Mouse (Mus musculus) forebrain, embryonic 13.5 days (tissue): ENCODE data around the gene Cops7b. TPM values are rescaled to one million over a fixed set of nuclear protein-coding genes. Genes with fewer than 3 reads are reported as not detected.
"Not testable (repeated sequence)": the region's sequence is repeated elsewhere in the genome, so short reads cannot be mapped to it uniquely, and the experiment has no call there.

ENCODE experiments used
- ATAC-seq: fragments of 200-750 bp; cut with Nextera tagmentation; 2 replicates; pipeline ENCODE4 v1.8.0; 2017
- H3K27ac ChIP-seq: fragments of 300-500 bp; sonication (generic); 2 replicates; pipeline ENCODE4 v1.5.1; 2015; ENCODE audit warnings: inconsistent platforms, mild to moderate bottlenecking, moderate library complexity
- H3K27me3 ChIP-seq: fragments of 300-500 bp; sonication (generic); 2 replicates; pipeline ENCODE4 v1.6.1; 2015; ENCODE audit warnings: mild to moderate bottlenecking, inconsistent platforms
- H3K36me3 ChIP-seq: fragments of 300-500 bp; sonication (generic); 2 replicates; pipeline ENCODE4 v1.6.1; 2015; ENCODE audit warnings: mild to moderate bottlenecking, inconsistent platforms; ENCODE audit not compliant: poor library complexity, severe bottlenecking
- H3K4me1 ChIP-seq: fragments of 300-500 bp; sonication (generic); 2 replicates; pipeline ENCODE4 v1.6.1; 2015; ENCODE audit warnings: inconsistent platforms
- H3K4me2 ChIP-seq: fragments of 300-500 bp; sonication (generic); 2 replicates; pipeline ENCODE4 v1.6.1; 2015; ENCODE audit warnings: inconsistent platforms, mild to moderate bottlenecking, moderate library complexity
- H3K4me3 ChIP-seq: fragments of 300-500 bp; sonication (generic); 2 replicates; pipeline ENCODE4 v1.5.1; 2015; ENCODE audit warnings: mild to moderate bottlenecking, inconsistent platforms
- H3K9ac ChIP-seq: fragments of 300-500 bp; sonication (generic); 2 replicates; pipeline ENCODE4 v1.6.1; 2015; ENCODE audit warnings: mild to moderate bottlenecking, inconsistent platforms
- H3K9me3 ChIP-seq: fragments of 300-500 bp; sonication (generic); replicated peaks from 2 replicates; pipeline ENCODE4 v1.6.1; 2016; ENCODE audit warnings: inconsistent platforms
- WGBS: fragments of 180-500 bp; shearing (Covaris S2); methylation state at CpG from one replicate; pipeline ENCODE4 v1.1.7; 2015; 5-methylcytosine and 5-hydroxymethylcytosine counted together
- polyA plus RNA-seq: library from polyadenylated mRNA; unstranded; fragments of >200 nt; fragmentation: Nextera tagmentation; extraction: Ambion mirVana; gene quantifications from 2 replicates; pipeline ENCODE4 v1.2.1, GENCODE M21; 2015

Gene Cops7b
- polyA plus RNA-seq = 60.5 and 64.7 TPM in 2 replicates

- ATAC-seq = peak; percentile 98
- H3K36me3 ChIP-seq = 0 out of 2 replicates have a peak, but pooled peaks cover 5% of the 10 kb centered on the region
- peak within 1 kb of the TSS; percentile 68 for H3K27ac ChIP-seq
- WGBS = under 1% methylated on average over 26 of the region's 26 CpGs
- H3K4me3 ChIP-seq = peak within 1 kb of the TSS; percentile 87
- H3K4me2 ChIP-seq = peak within 1 kb of the TSS; percentile 82
- H3K27me3 ChIP-seq = no peaks in the 10 kb centered on the region
- H3K4me1 ChIP-seq = peaks cover 25% of the 10 kb centered on the region
- H3K9me3 ChIP-seq = no peaks in the 10 kb centered on the region
- peak within 1 kb of the TSS; percentile 92 for H3K9ac ChIP-seq
Observed at GRCm38 (mm10) chr1:86582451-86583096, at the start of gene Cops7b, which contains the start of gene Pde6d. Cops7b (plus strand) TSS chr1:86582904. Pde6d (minus strand) TSS chr1:86582629.

GRCm38 (mm10) chr1:86533411-86534130, 49.1 kb upstream of the Cops7b start:
- peaks cover 34% of the 10 kb centered on the region for H3K36me3 ChIP-seq
- no peak overlapping the region for H3K4me3 ChIP-seq
- H3K9ac ChIP-seq = no peak overlapping the region
- H3K4me2 ChIP-seq = no peak overlapping the region
- H3K9me3 ChIP-seq = no peaks in the 10 kb centered on the region
- 89% methylated on average over 6 of the region's 6 CpGs for WGBS
- no peak overlapping the region; the same call in 1 of the 2 replicates for H3K27ac ChIP-seq
- H3K27me3 ChIP-seq = no peaks in the 10 kb centered on the region
- ATAC-seq = no peak
- peaks cover 31% of the 10 kb centered on the region for H3K4me1 ChIP-seq

- Histone ChIP-seq H3K27ac (no peak overlapping the region), H3K4me1 (no peaks in the 10 kb centered on the region), H3K9ac (no peak overlapping the region), H3K4me3 (no peak overlapping the region), H3K27me3 (no peaks in the 10 kb centered on the region), H3K4me2 (no peak overlapping the region), H3K9me3 (no peaks in the 10 kb centered on the region), H3K36me3 (peaks cover 29% of the 10 kb centered on the region)
- ATAC-seq = no peak
- 57% methylated on average over 3 of the region's 3 CpGs for WGBS
Observed at GRCm38 (mm10) chr1:86538383-86538782, 44.3 kb upstream of the Cops7b start.

GRCm38 (mm10) chr1:86539583-86539982, 43.1 kb upstream of the Cops7b start:
- not testable (repeated sequence) for H3K27me3 ChIP-seq, H3K9ac ChIP-seq, H3K4me3 ChIP-seq, H3K4me2 ChIP-seq, ATAC-seq, H3K27ac ChIP-seq, H3K9me3 ChIP-seq, H3K4me1 ChIP-seq
- 89% methylated on average over 12 of the region's 12 CpGs for WGBS
- peaks cover 36% of the 10 kb centered on the region for H3K36me3 ChIP-seq

GRCm38 (mm10) chr1:86542584-86542983, 40.1 kb upstream of the Cops7b start:
- WGBS = 97% methylated on average over 2 of the region's 2 CpGs
- no peak overlapping the region for H3K27ac ChIP-seq
- H3K9me3 ChIP-seq = no peaks in the 10 kb centered on the region
- H3K4me1 ChIP-seq = 0 out of 2 replicates have a peak, but pooled peaks cover 6% of the 10 kb centered on the region
- no peak overlapping the region for H3K4me3 ChIP-seq
- H3K9ac ChIP-seq = no peak overlapping the region
- H3K4me2 ChIP-seq = no peak overlapping the region
- ATAC-seq = no peak
- no peaks in the 10 kb centered on the region for H3K27me3 ChIP-seq
- H3K36me3 ChIP-seq = peaks cover 64% of the 10 kb centered on the region

GRCm38 (mm10) chr1:86546797-86547196, 35.9 kb upstream of the Cops7b start:
- no peaks in the 10 kb centered on the region for H3K27me3 ChIP-seq
- ATAC-seq = no peak
- H3K4me3 ChIP-seq = no peak overlapping the region
- WGBS = 13% methylated on average over 3 of the region's 3 CpGs
- H3K4me2 ChIP-seq = no peak overlapping the region
- H3K9ac ChIP-seq = no peak overlapping the region
- H3K9me3 ChIP-seq = no peaks in the 10 kb centered on the region
- no peak overlapping the region for H3K27ac ChIP-seq
- 0 out of 2 replicates have a peak, but pooled peaks cover 6% of the 10 kb centered on the region for H3K4me1 ChIP-seq
- peaks cover 60% of the 10 kb centered on the region for H3K36me3 ChIP-seq

- Histone ChIP-seq H3K9me3 (no peaks in the 10 kb centered on the region), H3K27me3 (no peaks in the 10 kb centered on the region), H3K4me2 (no peak overlapping the region), H3K36me3 (peaks cover 22% of the 10 kb centered on the region; the same call in 1 of the 2 replicates), H3K4me3 (no peak overlapping the region), H3K4me1 (0 out of 2 replicates have a peak, but pooled peaks cover 6% of the 10 kb centered on the region), H3K9ac (no peak overlapping the region), H3K27ac (no peak overlapping the region)
- 84% methylated on average over 4 of the region's 4 CpGs for whole genome bisulfite sequencing
- ATAC-seq = no peak
Observed at GRCm38 (mm10) chr1:86551299-86551698, 31.4 kb upstream of the Cops7b start.

- no peaks in the 10 kb centered on the region for H3K9me3 ChIP-seq
- H3K9ac ChIP-seq = no peak overlapping the region
- no peak overlapping the region for H3K4me3 ChIP-seq
- 26% methylated on average over 2 of the region's 2 CpGs for WGBS
- H3K4me1 ChIP-seq = 0 out of 2 replicates have a peak, but pooled peaks cover 3% of the 10 kb centered on the region
- H3K27me3 ChIP-seq = no peaks in the 10 kb centered on the region
- H3K36me3 ChIP-seq = peaks cover 20% of the 10 kb centered on the region
- no peak overlapping the region for H3K27ac ChIP-seq
- no peak overlapping the region for H3K4me2 ChIP-seq
- no peak for ATAC-seq
Observed at GRCm38 (mm10) chr1:86551877-86552276, 30.8 kb upstream of the Cops7b start.

GRCm38 (mm10) chr1:86555665-86556064, 27.0 kb upstream of the Cops7b start:
- H3K27me3 ChIP-seq = no peaks in the 10 kb centered on the region
- no peaks in the 10 kb centered on the region for H3K9me3 ChIP-seq
- no peak overlapping the region for H3K9ac ChIP-seq
- H3K36me3 ChIP-seq = peaks cover 14% of the 10 kb centered on the region
- H3K4me3 ChIP-seq = no peak overlapping the region
- H3K4me2 ChIP-seq = no peak overlapping the region
- ATAC-seq = no peak
- no peaks in the 10 kb centered on the region for H3K4me1 ChIP-seq
- no peak overlapping the region for H3K27ac ChIP-seq
- 90% methylated on average over 3 of the region's 3 CpGs for WGBS

- Histone ChIP-seq H3K9me3 (no peaks in the 10 kb centered on the region), H3K27ac (no peak overlapping the region), H3K4me1 (no peaks in the 10 kb centered on the region), H3K27me3 (no peaks in the 10 kb centered on the region), H3K36me3 (peaks cover 22% of the 10 kb centered on the region), H3K9ac (no peak overlapping the region), H3K4me2 (no peak overlapping the region), H3K4me3 (no peak overlapping the region)
- no peak for ATAC-seq
- WGBS = 83% methylated on average over 7 of the region's 7 CpGs
Observed at GRCm38 (mm10) chr1:86557872-86558271, 24.8 kb upstream of the Cops7b start.

- H3K9ac ChIP-seq = no peak overlapping the region
- H3K4me1 ChIP-seq = no peaks in the 10 kb centered on the region
- no peak overlapping the region for H3K4me2 ChIP-seq
- no peak overlapping the region for H3K4me3 ChIP-seq
- WGBS = 89% methylated on average over 3 of the region's 3 CpGs
- H3K36me3 ChIP-seq = peaks cover 36% of the 10 kb centered on the region
- H3K27ac ChIP-seq = no peak overlapping the region
- no peaks in the 10 kb centered on the region for H3K9me3 ChIP-seq
- H3K27me3 ChIP-seq = no peaks in the 10 kb centered on the region
- ATAC-seq = no peak
Observed at GRCm38 (mm10) chr1:86559232-86559631, 23.5 kb upstream of the Cops7b start.

GRCm38 (mm10) chr1:86562663-86563062, 20.0 kb upstream of the Cops7b start:
- WGBS = 93% methylated on average over 2 of the region's 2 CpGs
- no peak for ATAC-seq
- Histone ChIP-seq H3K27me3 (no peaks in the 10 kb centered on the region), H3K9me3 (no peaks in the 10 kb centered on the region), H3K36me3 (peaks cover 28% of the 10 kb centered on the region), H3K4me2 (no peak overlapping the region), H3K27ac (no peak overlapping the region), H3K9ac (no peak overlapping the region), H3K4me3 (no peak overlapping the region), H3K4me1 (no peaks in the 10 kb centered on the region)
